Mouse (Mus musculus) heart, postnatal 10 days (tissue): Measurements from ENCODE around the gene Galnt11. TPM values are rescaled to one million over a fixed set of nuclear protein-coding genes. Genes with fewer than 3 reads are reported as not detected.
"Not testable (repeated sequence)": the region's sequence is repeated elsewhere in the genome, so short reads cannot be mapped to it uniquely, and the experiment has no call there.

Experiments used
- DNase-seq, 2 experiments: peaks; one replicate each; pipeline ENCODE4 v3.0.0; 2021
- intact Hi-C: fragments of 180-260 bp; cut with DNase I; formaldehyde crosslinking; loops from one replicate; pipeline ENCODE4 v1.15.1; 2025
- total RNA-seq, 2 experiments: library from RNA; stranded (reverse); gene quantifications; 2 replicates each; pipeline ENCODE4 v1.2.3; 2021

Galnt11 gene
- total RNA-seq = 10 to 100 TPM; 30.2 to 30.3 TPM

DNA sequence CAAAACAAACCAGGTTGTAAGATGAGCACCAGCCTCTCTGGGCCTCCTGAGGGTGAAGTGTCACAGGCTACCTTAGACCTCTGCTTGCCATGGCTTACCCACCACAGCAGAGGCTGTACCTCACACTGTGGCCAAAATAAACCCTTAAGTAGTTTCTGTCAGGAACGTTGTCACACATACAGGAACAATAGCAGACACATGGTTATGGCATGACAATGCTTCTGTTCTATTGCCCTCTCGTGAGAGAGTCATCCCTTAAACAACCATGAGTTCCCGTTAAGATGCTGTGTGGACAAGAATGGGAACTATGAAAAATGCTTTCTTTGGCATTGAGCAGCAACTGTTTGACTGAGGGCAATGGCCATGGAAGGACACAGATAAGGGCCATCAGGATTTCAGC, at the start of gene Galnt11:
TSS of gene Galnt11 (plus strand) at position 301 of the 400 bp plus-strand sequence.
- intact Hi-C loops = no loop called here

GRCm38 (mm10) chr5:25177937-25178336, 43.8 kb upstream of the Galnt11 start:
- intact Hi-C loops, DNase-seq: not testable (repeated sequence)

More for the DNA sequence above, at the start of gene Galnt11:
- DNase-seq = no peak

- DNase-seq, intact Hi-C loops: not testable (repeated sequence)
Observed at GRCm38 (mm10) chr5:25178543-25178942, 43.2 kb upstream of the Galnt11 start.

- intact Hi-C loops = no loop called here
- no peak for DNase-seq
Observed at GRCm38 (mm10) chr5:25179284-25179683, 42.4 kb upstream of the Galnt11 start.

DNA sequence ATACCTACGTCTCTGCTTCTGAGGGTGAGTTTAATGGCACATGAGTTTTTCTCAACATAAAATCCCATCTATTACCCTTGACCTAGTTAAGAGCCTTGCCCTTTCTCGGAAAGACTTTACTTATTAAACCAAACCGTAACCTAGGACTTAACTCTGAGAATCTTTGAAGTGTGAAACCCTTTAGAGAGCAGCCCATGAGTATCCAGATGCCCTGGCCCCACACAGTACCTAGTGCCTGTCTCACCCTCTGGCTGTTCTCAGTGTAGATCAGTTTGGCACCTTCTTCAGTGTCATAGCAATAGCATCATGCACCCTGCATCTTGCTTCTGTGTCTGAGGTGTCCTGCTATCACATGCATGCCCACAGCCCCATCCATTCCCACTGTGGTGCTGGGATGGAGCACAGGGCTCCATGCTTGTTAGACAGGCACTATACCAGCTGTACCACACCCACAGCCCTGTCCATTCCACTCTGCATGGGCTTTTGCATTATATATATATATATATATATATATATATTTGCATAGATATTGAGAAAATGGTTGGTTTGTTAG, 41.7 kb upstream of the Galnt11 start:
- intact Hi-C loops = no loop called here
- no peak for DNase-seq

DNA sequence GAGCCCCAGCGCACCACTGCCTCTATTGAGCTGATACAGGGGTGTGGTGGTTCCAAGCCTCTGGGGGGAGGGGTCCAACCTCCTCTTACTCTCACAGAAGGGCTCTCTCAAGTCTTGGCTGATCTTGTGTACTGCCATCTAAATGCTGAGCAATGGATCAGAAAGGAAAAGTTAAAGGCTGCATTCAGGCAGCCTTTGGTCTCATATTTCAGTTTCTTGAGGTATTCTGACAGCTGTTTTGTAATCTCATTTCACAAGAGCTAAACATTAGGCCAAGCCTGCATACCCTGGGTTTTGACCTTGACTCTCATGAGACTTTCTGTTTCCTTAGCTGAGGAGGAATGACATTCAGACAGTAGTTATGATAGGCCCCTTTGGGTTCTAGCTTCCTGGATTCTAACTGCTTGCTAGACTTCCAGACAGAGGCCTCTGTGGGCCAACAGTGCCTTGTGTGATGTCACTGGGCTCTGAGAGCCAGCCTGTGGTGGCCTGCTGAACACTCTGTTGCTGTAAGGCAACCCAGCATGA, 40.6 kb upstream of the Galnt11 start, which contains the start of gene Galntl5:
TSS of gene Galntl5 (plus strand) at position 457 of the 528 bp plus-strand sequence.
- no peak for DNase-seq
- intact Hi-C loops = no loop called here

DNA sequence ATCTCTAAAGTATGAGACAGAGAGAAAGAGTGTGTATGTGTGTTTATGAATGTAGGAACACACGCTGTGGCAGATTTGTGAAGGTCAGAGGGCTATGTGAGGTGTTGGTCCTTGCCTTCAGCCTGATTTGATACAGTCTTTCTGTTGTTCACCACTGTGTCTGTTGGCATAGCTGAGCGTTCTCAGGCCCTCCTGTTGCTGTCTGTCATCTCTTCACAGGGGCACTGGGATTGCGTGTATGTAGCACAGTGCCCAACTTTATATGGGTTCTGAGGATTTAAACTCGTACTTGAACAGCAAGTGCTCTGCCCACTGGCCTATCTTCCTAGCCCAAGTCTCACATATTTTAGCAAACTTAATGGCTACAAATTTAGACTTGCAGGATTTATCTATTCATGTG, 38.1 kb upstream of the Galnt11 start:
- intact Hi-C loops = no loop called here
- no peak for DNase-seq

DNA sequence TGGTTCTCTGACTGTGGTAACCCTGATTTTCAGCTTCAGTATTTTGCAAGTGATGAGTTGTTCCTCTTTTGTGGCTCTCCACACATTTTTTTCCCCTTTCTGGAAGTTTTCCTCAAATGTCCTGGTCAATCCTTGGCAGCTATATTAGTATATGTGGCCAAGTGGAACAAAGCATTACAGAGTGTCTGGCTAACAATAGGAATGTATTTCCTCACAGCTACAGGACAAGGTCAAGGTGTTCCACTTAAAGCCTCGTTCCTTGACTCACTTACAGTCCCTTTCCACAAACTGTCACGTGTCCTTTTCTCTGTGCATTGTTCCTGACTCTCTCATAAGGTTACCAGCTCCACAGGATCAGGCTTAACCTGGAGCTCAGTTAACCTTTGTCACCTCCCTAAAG, 37.1 kb upstream of the Galnt11 start:
- DNase-seq = peak in 1 of 2 experiments; percentile 4
- intact Hi-C loops = no loop called here

DNA sequence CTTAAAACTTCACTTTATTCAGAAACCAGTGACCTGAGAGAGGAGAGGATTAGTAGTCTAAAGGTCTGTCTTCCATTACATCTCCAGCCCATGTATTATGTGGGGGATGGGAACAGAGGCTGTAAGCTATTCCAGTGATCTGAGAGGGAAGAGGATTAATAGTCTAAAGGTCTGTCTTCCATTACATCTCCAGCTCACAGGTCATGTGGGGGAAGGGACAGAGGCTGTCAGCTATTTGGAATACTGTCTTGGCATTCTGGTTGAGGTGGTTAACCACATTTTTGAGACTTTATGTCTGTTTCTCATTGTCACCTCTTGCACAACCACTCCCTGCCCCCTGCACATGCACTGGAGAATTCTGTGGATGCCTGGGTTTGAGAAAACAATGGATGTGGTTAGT, 34.0 kb upstream of the Galnt11 start:
- intact Hi-C loops = loop anchor here (5.0 kb wide), 1 partner anchor 645 kb away; no protein-coding TSS in a partner anchor
- DNase-seq = no peak

DNA sequence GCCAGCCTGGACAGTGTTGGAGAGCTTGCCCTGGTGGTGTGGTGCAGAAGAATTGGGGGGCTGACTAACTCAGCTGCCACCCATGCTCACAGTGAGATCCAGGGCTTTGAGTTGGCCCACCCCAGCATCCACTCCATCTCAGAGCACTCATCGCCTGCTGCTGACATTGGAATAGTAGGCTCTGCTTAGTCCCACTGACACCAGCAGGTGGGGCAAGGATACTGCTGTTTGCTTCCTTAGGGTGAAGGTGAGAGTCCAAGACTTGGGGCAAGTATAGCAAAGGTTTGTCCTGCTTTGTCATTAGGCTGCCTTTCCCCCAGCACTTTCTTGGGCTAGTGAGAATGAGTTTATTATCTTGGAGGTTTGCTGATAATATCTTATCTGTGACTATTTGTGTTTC, 32.9 kb upstream of the Galnt11 start:
- DNase-seq = peak; percentile 31 to 53
- intact Hi-C loops = loop anchor here (5.0 kb wide), 1 partner anchor 643 kb away; no protein-coding TSS in a partner anchor

GRCm38 (mm10) chr5:25190521-25190920, 31.2 kb upstream of the Galnt11 start:
- intact Hi-C loops = no loop called here
- no peak for DNase-seq

DNA sequence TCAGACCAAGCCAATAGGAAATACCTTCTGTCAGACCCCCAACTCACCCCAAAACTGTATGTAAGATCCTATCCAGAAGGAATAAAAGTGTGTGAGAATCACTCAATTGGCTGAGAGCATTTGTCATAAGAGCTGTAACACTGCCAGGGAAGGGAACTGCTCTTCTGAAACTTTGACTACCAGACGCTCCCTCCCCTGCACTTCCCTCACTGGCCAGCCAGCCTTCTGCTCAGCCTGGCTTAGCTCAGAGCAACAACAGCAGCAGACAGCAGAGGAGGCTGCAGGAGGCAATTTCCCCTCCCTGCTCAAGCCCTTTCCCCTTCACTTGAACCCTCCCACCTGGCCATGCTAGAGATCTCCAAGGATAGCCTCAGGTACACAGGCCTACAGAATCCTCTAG, 9.8 kb upstream of the Galnt11 start:
- intact Hi-C loops = no loop called here
- no peak for DNase-seq

DNA sequence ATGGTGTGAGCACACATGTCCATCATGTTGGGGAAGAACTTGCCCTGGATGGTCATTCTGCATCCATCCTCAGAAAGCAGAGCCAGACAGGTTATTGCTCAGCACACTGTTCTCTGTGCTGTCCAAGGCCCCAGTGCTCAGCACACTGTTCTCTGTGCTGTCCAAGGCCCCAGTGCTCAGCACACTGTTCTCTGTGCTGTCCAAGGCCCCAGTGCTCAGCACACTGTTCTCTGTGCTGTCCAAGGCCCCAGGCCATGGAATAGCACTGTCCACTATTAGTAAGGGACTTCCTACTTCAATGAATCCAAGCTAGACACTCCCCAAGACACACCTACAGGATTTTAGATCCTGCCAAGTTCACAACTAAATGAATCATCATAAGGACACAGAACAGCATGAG, 8.5 kb upstream of the Galnt11 start:
- DNase-seq, intact Hi-C loops: not testable (repeated sequence)

DNA sequence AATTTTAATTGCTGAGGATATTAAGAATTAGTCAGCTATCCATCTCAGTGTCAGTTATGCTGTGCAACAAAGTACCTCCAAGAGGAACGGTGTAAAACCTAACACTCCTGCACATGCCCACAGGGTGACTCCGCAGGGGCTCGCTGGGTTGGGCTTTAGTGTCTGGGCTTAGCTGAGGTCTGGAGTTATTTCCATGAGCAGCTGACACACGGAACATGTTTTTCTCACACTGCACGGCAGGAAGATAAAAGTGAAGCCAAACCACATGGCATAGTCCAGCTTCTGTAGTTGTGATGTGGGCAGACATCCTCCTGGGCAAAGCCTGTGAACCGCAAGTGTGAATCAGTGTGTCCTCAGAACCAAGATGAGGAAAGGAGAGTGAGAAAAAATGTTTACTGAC, 6.7 kb upstream of the Galnt11 start:
- intact Hi-C loops = no loop called here
- peak; percentile 5 to 10 for DNase-seq

DNA sequence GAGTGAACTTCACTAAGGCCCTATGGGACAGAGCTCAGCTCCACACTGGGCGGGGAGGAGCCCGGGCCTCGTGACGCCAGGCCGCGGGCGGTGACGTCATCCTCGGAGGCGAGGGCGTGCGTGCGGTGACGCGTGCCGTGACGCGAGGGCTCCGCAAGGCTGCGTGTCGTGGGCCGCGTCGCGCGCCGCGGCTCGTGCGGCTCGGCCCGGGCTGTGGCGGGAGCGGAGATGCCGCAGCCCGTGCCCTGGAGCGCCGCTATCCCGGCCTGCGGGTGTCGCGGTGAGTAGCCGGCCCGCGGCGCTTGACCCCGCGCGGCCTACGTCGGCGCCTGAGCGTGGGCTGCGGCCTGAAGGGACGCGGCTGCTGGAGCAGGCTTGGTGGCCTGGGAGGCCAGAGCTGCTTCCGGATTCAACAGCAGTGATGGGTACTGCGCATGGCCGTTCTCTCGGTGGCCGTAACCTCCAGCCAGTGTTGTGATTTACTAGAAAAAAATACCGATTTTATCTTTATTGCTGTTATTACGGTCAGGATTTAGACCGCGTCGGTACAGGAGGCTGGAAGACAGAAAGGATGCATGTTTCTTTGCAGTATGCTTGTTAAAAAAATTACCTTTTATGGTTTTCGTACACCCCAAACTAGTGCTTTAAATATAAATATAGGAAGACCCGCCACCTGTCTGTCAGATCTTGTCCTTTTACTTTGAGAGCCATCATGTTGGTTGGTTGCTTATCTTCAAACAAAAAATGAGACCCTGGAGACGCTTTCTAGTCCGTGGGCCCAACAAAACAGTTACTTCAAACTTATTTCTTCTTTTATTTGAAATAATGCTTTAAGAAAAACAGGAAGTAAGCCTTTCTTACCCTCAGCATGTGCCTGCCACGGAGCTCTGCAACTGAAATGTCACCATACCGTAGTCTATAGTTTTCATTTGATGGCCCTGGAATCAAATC, 1.3 kb downstream of the Galnt11 start, which contains the start of gene E130116L18Rik:
TSS of gene E130116L18Rik (minus strand) at position 402 of the 951 bp plus-strand sequence.
- DNase-seq = peak; percentile 91 to 93
- intact Hi-C loops = no loop called here

DNA sequence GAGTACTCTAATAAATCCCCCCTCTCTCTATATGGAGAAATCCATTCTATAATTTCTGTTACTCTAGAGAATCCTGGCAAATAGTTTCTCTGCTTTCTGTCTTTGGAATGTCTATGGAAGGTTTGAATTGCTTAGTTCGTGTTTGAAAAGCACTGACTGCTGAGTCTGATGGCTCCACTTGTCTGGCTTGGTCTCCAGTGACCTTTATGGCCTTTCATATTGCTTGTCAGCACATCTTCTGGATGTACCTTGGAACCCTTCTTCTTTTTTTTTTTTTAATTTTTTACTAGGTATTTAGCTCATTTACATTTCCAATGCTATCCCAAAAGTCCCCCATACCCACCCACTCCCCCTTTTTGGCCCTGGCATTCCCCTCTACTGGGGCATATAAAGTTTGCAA, 2.7 kb downstream of the Galnt11 start:
- intact Hi-C loops, DNase-seq: not testable (repeated sequence)

DNA sequence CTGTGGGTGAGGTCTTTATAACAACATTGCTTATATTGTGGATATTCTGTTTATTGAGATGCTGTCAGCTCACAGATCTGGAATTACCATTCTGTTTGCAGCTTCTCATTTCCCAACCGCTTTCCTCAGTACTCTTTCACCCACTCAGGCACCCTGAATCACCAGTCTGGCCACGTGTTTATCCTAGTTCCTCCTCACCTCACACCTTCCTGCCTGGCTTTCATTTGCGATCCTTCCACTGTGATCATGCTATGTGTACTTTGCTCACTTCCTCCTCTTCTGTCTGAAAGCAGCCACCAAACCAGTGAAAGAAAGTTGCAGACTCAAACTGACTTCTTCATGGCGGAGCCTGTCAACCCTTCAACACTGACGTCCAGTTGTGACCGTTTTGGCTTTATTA, 21.4 kb downstream of the Galnt11 start:
- no peak for DNase-seq
- intact Hi-C loops = no loop called here

- no peak for DNase-seq
- intact Hi-C loops = no loop called here
Observed at GRCm38 (mm10) chr5:25245806-25246472, 24.2 kb downstream of the Galnt11 start.

GRCm38 (mm10) chr5:25246473-25246865, 24.8 kb downstream of the Galnt11 start:
- no peak for DNase-seq
- intact Hi-C loops = no loop called here

DNA sequence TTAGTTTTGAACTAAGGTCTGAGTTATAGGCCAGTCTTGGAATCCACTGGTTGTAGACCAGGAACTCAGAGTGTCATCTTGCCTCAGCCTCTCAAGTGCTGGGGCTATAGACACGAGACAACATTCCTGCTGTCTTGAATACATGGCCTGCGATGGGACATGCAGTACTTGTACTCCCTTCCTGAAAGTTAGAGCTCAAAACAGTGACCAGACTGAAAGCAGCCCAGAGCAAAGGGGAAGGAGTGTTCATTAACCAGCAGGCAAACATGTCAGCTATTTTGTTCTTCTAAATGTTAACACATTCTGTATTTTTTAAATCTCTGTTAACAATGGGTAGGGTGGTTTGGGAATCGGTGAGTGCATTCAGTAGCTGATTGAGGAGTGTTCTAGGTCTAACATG, 25.3 kb downstream of the Galnt11 start:
- DNase-seq = no peak
- intact Hi-C loops = no loop called here

DNA sequence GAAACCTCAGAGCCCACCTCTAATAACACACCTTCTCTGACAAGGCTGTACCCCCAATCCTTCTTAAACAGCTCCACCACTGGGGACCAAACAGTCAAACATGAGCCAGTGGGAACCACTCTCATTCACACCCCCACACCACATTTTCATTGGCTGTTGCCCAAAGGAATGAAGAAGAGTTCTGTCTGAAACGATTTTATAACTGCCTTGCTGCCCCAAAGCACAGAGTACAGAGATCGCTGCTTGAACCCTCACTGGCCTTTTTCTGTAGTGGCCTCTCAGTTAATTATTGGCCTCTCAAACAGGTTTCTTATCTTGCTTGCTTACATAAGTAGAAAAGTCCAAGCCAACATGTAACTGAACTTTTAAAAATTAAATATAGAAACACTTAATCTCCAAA, 30.7 kb downstream of the Galnt11 start:
- no peak for DNase-seq
- intact Hi-C loops = no loop called here
